Mouse (Mus musculus) midbrain, embryonic 16.5 days (tissue): ENCODE data around the gene Rbm26. TPM values are rescaled to one million over a fixed set of nuclear protein-coding genes. Genes with fewer than 3 reads are reported as not detected.

Experiments used
- ATAC-seq: fragments of 200-750 bp; cut with Nextera tagmentation; 2 replicates; pipeline ENCODE4 v1.8.0; 2017; ENCODE audit warnings: moderate TSS enrichment
- H3K27ac ChIP-seq: fragments of 300-500 bp; sonication (generic); 2 replicates; pipeline ENCODE4 v1.5.1; 2014; ENCODE audit warnings: mild to moderate bottlenecking, low read length, mixed read lengths
- H3K27me3 ChIP-seq: fragments of 300-500 bp; sonication (generic); 2 replicates; pipeline ENCODE4 v1.6.1; 2014; ENCODE audit warnings: low read depth, low read length, mixed read lengths; ENCODE audit not compliant: control insufficient read depth, insufficient read depth
- H3K36me3 ChIP-seq: fragments of 300-500 bp; sonication (generic); 2 replicates; pipeline ENCODE4 v1.6.1; 2014; ENCODE audit warnings: mild to moderate bottlenecking, low read length, moderate library complexity, mixed read lengths; ENCODE audit not compliant: control insufficient read depth, insufficient read depth
- H3K4me1 ChIP-seq: fragments of 300-500 bp; sonication (generic); 2 replicates; pipeline ENCODE4 v1.6.1; 2014; ENCODE audit warnings: mild to moderate bottlenecking, low read length, mixed read lengths; ENCODE audit not compliant: control insufficient read depth, insufficient read depth
- H3K4me2 ChIP-seq: fragments of 300-500 bp; sonication (generic); 2 replicates; pipeline ENCODE4 v1.6.1; 2014; ENCODE audit warnings: mild to moderate bottlenecking, low read length, mixed read lengths
- H3K4me3 ChIP-seq: fragments of 300-500 bp; sonication (generic); 2 replicates; pipeline ENCODE4 v1.5.1; 2014; ENCODE audit warnings: low read depth, mild to moderate bottlenecking, low read length, moderate library complexity, mixed read lengths
- H3K9ac ChIP-seq: fragments of 300-500 bp; sonication (generic); 2 replicates; pipeline ENCODE4 v1.6.1; 2014; ENCODE audit warnings: low read depth, low read length, mixed read lengths
- H3K9me3 ChIP-seq: fragments of 300-500 bp; sonication (generic); replicated peaks from 2 replicates; pipeline ENCODE4 v1.6.1; 2014; ENCODE audit warnings: mild to moderate bottlenecking, low read length, mixed read lengths; ENCODE audit not compliant: control insufficient read depth, poor library complexity, severe bottlenecking
- WGBS: fragments of 180-500 bp; shearing (Covaris S2); extraction: QIAGEN DNeasy Blood & Tissue Kit; methylation state at CpG from one replicate; pipeline ENCODE4 v1.1.7; 2014; 5-methylcytosine and 5-hydroxymethylcytosine counted together
- polyA plus RNA-seq: library from polyadenylated mRNA; unstranded; fragments of >200 nt; fragmentation: Nextera tagmentation; extraction: Ambion mirVana; gene quantifications from 2 replicates; pipeline ENCODE4 v1.2.1, GENCODE M21; 2015

The Rbm26 gene
- polyA plus RNA-seq, result 31.0 and 33.5 TPM in 2 replicates

GRCm38 (mm10) chr14:105177238-105177693 is at the start of gene Rbm26:
Rbm26 (minus strand) TSS chr14:105177327.
- peak within 1 kb of the TSS; percentile 96 for H3K9ac ChIP-seq
- peak within 1 kb of the TSS; percentile 96 for H3K27ac ChIP-seq
- H3K4me1 ChIP-seq, result peaks cover 28% of the 10 kb centered on the region
- WGBS, result under 1% methylated on average over 28 of the region's 28 CpGs
- H3K4me2 ChIP-seq, result peak within 1 kb of the TSS; percentile 95
- H3K9me3 ChIP-seq, result no peaks in the 10 kb centered on the region
- no peaks in the 10 kb centered on the region for H3K36me3 ChIP-seq
- peak within 1 kb of the TSS; percentile 81 for H3K4me3 ChIP-seq
- no peaks in the 10 kb centered on the region for H3K27me3 ChIP-seq
- ATAC-seq, result peak; percentile 99

- Histone ChIP-seq H3K9me3 (no peaks in the 10 kb centered on the region), H3K9ac (no peak overlapping the region), H3K27me3 (no peaks in the 10 kb centered on the region), H3K4me1 (no peaks in the 10 kb centered on the region), H3K27ac (no peak overlapping the region), H3K4me2 (no peak overlapping the region), H3K36me3 (no peaks in the 10 kb centered on the region), H3K4me3 (no peak overlapping the region)
- no peak for ATAC-seq
- 91% methylated on average over 4 of the region's 4 CpGs for WGBS
Measured at GRCm38 (mm10) chr14:105225790-105226189, 48.7 kb upstream of the Rbm26 start.

DNA sequence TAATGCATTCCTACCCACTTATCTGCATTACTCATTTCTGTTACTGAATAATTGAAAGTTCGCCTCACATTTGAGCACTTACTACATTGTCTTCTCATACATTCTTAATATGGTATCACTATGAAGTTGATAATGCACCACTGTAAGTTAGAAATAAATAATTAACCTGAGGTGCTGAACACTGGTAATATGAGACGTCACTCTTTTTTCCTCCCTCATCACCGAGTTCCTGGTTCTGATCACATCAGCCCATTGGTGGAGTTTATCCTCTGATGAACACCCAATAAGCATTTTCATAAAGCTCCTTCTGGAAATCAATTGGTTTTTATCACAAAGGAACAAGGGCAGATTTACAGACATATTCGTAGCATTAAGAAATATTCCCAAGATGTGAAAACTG is 45.1 kb upstream of the Rbm26 start:
- Histone ChIP-seq H3K9me3 (no peaks in the 10 kb centered on the region), H3K27me3 (no peaks in the 10 kb centered on the region), H3K27ac (no peak overlapping the region), H3K9ac (no peak overlapping the region), H3K4me3 (no peak overlapping the region), H3K4me1 (no peaks in the 10 kb centered on the region), H3K4me2 (no peak overlapping the region), H3K36me3 (no peaks in the 10 kb centered on the region)
- no peak for ATAC-seq
- 89% methylated on average over 4 of the region's 4 CpGs for WGBS

- Histone ChIP-seq H3K27ac (no peak overlapping the region), H3K27me3 (no peaks in the 10 kb centered on the region), H3K4me1 (no peaks in the 10 kb centered on the region), H3K4me2 (no peak overlapping the region), H3K4me3 (no peak overlapping the region), H3K9ac (no peak overlapping the region), H3K9me3 (no peaks in the 10 kb centered on the region), H3K36me3 (no peaks in the 10 kb centered on the region)
- WGBS, result 81% methylated on average over 9 of the region's 9 CpGs
- no peak for ATAC-seq
Measured at GRCm38 (mm10) chr14:105219525-105220376, 42.6 kb upstream of the Rbm26 start.

- WGBS, result 53% methylated on average over 5 of the region's 5 CpGs
- Histone ChIP-seq H3K4me2 (no peak overlapping the region), H3K27me3 (no peaks in the 10 kb centered on the region), H3K27ac (no peak overlapping the region), H3K9ac (no peak overlapping the region), H3K4me3 (no peak overlapping the region), H3K36me3 (no peaks in the 10 kb centered on the region), H3K9me3 (no peaks in the 10 kb centered on the region), H3K4me1 (no peaks in the 10 kb centered on the region)
- no peak for ATAC-seq
Measured at GRCm38 (mm10) chr14:105198401-105198800, 21.3 kb upstream of the Rbm26 start.

GRCm38 (mm10) chr14:105194682-105195081 is 17.6 kb upstream of the Rbm26 start:
- 51% methylated on average over 4 of the region's 4 CpGs for WGBS
- H3K4me2 ChIP-seq, result no peak overlapping the region
- H3K4me3 ChIP-seq, result no peak overlapping the region
- no peaks in the 10 kb centered on the region for H3K9me3 ChIP-seq
- no peak overlapping the region for H3K9ac ChIP-seq
- no peaks in the 10 kb centered on the region for H3K27me3 ChIP-seq
- no peaks in the 10 kb centered on the region for H3K36me3 ChIP-seq
- no peak overlapping the region for H3K27ac ChIP-seq
- no peak for ATAC-seq
- H3K4me1 ChIP-seq, result no peaks in the 10 kb centered on the region

GRCm38 (mm10) chr14:105184866-105185265 is 7.7 kb upstream of the Rbm26 start:
- no peak overlapping the region for H3K4me2 ChIP-seq
- no peak for ATAC-seq
- no peaks in the 10 kb centered on the region for H3K27me3 ChIP-seq
- no peaks in the 10 kb centered on the region for H3K4me1 ChIP-seq
- H3K4me3 ChIP-seq, result no peak overlapping the region
- no peak overlapping the region for H3K9ac ChIP-seq
- H3K9me3 ChIP-seq, result no peaks in the 10 kb centered on the region
- no peak overlapping the region for H3K27ac ChIP-seq
- H3K36me3 ChIP-seq, result no peaks in the 10 kb centered on the region
- WGBS, result 64% methylated on average over 3 of the region's 3 CpGs

DNA sequence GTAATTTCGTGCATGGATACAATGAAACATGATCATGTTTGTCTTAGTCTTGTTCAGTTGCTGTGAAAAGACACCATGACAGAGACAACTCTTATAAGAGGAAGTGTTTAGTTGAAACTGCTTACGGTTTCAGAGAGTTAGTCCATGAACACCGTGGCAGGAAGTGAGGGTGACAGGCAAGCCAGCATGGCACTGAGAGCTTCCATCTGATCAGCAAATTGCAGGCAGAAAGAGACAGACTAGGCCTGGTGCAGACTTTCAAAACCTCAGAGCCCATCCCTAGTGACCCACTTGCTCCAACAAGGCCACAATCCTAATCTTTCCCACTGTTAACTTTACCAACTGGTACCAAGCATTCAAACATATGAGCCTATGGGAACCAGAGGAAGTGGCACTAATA is 5.7 kb upstream of the Rbm26 start:
- Histone ChIP-seq H3K9me3 (no peaks in the 10 kb centered on the region), H3K4me2 (no peak overlapping the region), H3K4me3 (no peak overlapping the region), H3K27me3 (no peaks in the 10 kb centered on the region), H3K36me3 (no peaks in the 10 kb centered on the region), H3K4me1 (no peaks in the 10 kb centered on the region), H3K27ac (no peak overlapping the region), H3K9ac (no peak overlapping the region)
- no peak for ATAC-seq
- WGBS, result 77% methylated on average over 3 of the region's 3 CpGs

DNA sequence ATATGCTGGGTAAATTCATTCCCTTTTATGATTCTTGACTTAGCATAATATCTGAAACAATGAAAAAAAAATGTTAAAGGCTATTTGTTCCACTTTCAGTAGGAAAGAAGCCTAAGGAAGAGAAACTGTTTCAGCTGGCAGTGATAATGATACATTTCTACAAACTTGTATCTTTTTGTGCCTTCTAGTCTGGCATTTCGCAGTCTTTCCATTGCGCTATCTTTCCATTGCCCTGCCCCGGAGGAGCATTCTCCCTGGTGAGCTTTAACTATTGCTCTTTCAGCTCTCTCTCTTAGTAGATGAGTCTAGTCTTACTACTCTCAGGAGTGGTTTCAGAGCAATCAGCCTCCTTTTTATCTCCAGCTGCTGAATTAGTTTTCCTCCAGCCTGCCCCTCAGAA is 2.6 kb upstream of the Rbm26 start:
- H3K36me3 ChIP-seq, result no peaks in the 10 kb centered on the region
- no peak for ATAC-seq
- peaks cover 13% of the 10 kb centered on the region for H3K4me1 ChIP-seq
- no peaks in the 10 kb centered on the region for H3K9me3 ChIP-seq
- no peak overlapping the region for H3K4me2 ChIP-seq
- H3K27ac ChIP-seq, result no peak overlapping the region
- no peaks in the 10 kb centered on the region for H3K27me3 ChIP-seq
- no peak overlapping the region for H3K4me3 ChIP-seq
- WGBS, result 96% methylated on average over 3 of the region's 3 CpGs
- H3K9ac ChIP-seq, result no peak overlapping the region
